Mouse (Mus musculus) liver, adult 2 months (tissue): ENCODE measurements around the gene Pld1. TPM values are rescaled to one million over a fixed set of nuclear protein-coding genes. Genes with fewer than 3 reads are reported as not detected.

Experiments
- DNase-seq: peaks from one replicate; pipeline ENCODE4 v3.0.0-alpha.2; 2011; ENCODE audit warnings: low read depth, low spot score; ENCODE audit errors: extremely low read depth
- H3K27ac ChIP-seq: fragments of 200-500 bp; replicated peaks from 2 replicates; pipeline ENCODE4 v1.5.1; 2012; ENCODE audit warnings: low read depth, mild to moderate bottlenecking, control low read depth, inconsistent platforms, low read length; ENCODE audit not compliant: insufficient read depth
- H3K27me3 ChIP-seq: fragments of 200-500 bp; 2 replicates; pipeline ENCODE4 v1.6.1; 2012; ENCODE audit warnings: mild to moderate bottlenecking, moderate library complexity, low read length, inconsistent platforms; ENCODE audit not compliant: control insufficient read depth, insufficient read depth
- H3K36me3 ChIP-seq: fragments of 200-500 bp; 2 replicates; pipeline ENCODE4 v1.6.1; 2012; ENCODE audit warnings: low read length, inconsistent platforms; ENCODE audit not compliant: control insufficient read depth, insufficient read depth
- H3K4me1 ChIP-seq: fragments of 200-500 bp; 2 replicates; pipeline ENCODE4 v1.6.1; 2011; ENCODE audit warnings: low read length; ENCODE audit not compliant: control insufficient read depth, insufficient read depth
- H3K4me3 ChIP-seq: fragments of 200-500 bp; 2 replicates; pipeline ENCODE4 v1.5.1; 2011; ENCODE audit warnings: low read depth, mild to moderate bottlenecking, control low read depth, low read length, moderate library complexity; ENCODE audit not compliant: insufficient read depth
- H3K79me2 ChIP-seq: fragments of 200-500 bp; 2 replicates; pipeline ENCODE4 v1.6.1; 2012; ENCODE audit warnings: inconsistent platforms, mild to moderate bottlenecking, low read length, moderate library complexity; ENCODE audit not compliant: control insufficient read depth, insufficient read depth
- H3K9ac ChIP-seq: fragments of 200-500 bp; 2 replicates; pipeline ENCODE4 v1.6.1; 2012; ENCODE audit warnings: low read depth, mild to moderate bottlenecking, control low read depth, inconsistent platforms, low read length
- CTCF ChIP-seq: fragments of 200-500 bp; IDR thresholded peaks from 2 replicates; pipeline ENCODE4 v1.5.1; 2011; ENCODE audit warnings: low read depth, low read length, control low read depth
- POLR2A ChIP-seq: fragments of 200-500 bp; IDR thresholded peaks from 2 replicates; pipeline ENCODE4 v1.6.1; 2011; ENCODE audit warnings: low read length, control low read depth; ENCODE audit not compliant: insufficient read depth; ENCODE audit errors: extremely low read depth
- WGBS: fragments of 180-500 bp; shearing (Covaris S2); methylation state at CpG from one replicate; pipeline ENCODE4 v1.1.7; 2018; 5-methylcytosine and 5-hydroxymethylcytosine counted together
- polyA plus RNA-seq: library from polyadenylated mRNA; depleted of rRNA; stranded (reverse); fragments of >200 nt; gene quantifications from 2 replicates; pipeline ENCODE4 v1.2.3, GENCODE M21; 2012
- total RNA-seq: library from RNA; depleted of rRNA; stranded (reverse); fragments of >200 nt; gene quantifications from 2 replicates; pipeline ENCODE4 v1.2.3, GENCODE M21; 2014

Pld1 gene
- total and polyA plus RNA-seq, 2 experiments = 1.9 to 8.4 TPM

GRCm38 (mm10) chr3:28049526-28049925 is 111.0 kb downstream of the Pld1 start:
- Histone ChIP-seq H3K27ac (no peak overlapping the region), H3K36me3 (peaks cover 16% of the 10 kb centered on the region), H3K79me2 (no peaks in the 10 kb centered on the region), H3K27me3 (no peaks in the 10 kb centered on the region), H3K9ac (no peak overlapping the region), H3K4me1 (no peaks in the 10 kb centered on the region), H3K4me3 (no peak overlapping the region)
- 43% methylated on average over 2 of the region's 2 CpGs for WGBS
- TF ChIP-seq CTCF (no peak), POLR2A (no peak)
- no peak for DNase-seq

- H3K4me1 ChIP-seq = no peaks in the 10 kb centered on the region
- TF ChIP-seq POLR2A = no peak
- no peak for TF ChIP-seq CTCF
- H3K27ac ChIP-seq = no peak overlapping the region
- H3K36me3 ChIP-seq = peaks cover 12% of the 10 kb centered on the region
- no peak for DNase-seq
- H3K79me2 ChIP-seq = no peaks in the 10 kb centered on the region
- WGBS = 96% methylated on average over 4 of the region's 4 CpGs
- no peaks in the 10 kb centered on the region for H3K27me3 ChIP-seq
- H3K9ac ChIP-seq = no peak overlapping the region
- H3K4me3 ChIP-seq = no peak overlapping the region
Measured at GRCm38 (mm10) chr3:28053076-28053475, 114.6 kb downstream of the Pld1 start.

- Histone ChIP-seq H3K4me1 (no peaks in the 10 kb centered on the region), H3K36me3 (peaks cover 7% of the 10 kb centered on the region), H3K4me3 (no peak overlapping the region), H3K79me2 (no peaks in the 10 kb centered on the region), H3K27ac (no peak overlapping the region), H3K27me3 (no peaks in the 10 kb centered on the region), H3K9ac (no peak overlapping the region)
- TF ChIP-seq CTCF = no peak
- no peak for TF ChIP-seq POLR2A
- WGBS = 83% methylated on average over 4 of the region's 4 CpGs
- no peak for DNase-seq
Measured at GRCm38 (mm10) chr3:28060713-28061112, 122.2 kb downstream of the Pld1 start.

- Histone ChIP-seq H3K4me3 (no peak overlapping the region), H3K27ac (no peak overlapping the region), H3K36me3 (peaks cover 7% of the 10 kb centered on the region), H3K27me3 (no peaks in the 10 kb centered on the region), H3K79me2 (no peaks in the 10 kb centered on the region), H3K4me1 (no peaks in the 10 kb centered on the region), H3K9ac (no peak overlapping the region)
- no peak for DNase-seq
- no peak for TF ChIP-seq CTCF
- TF ChIP-seq POLR2A = no peak
Measured at GRCm38 (mm10) chr3:28061155-28061554, 122.7 kb downstream of the Pld1 start.

- Histone ChIP-seq H3K27ac (no peak overlapping the region), H3K79me2 (no peaks in the 10 kb centered on the region), H3K36me3 (peaks cover 10% of the 10 kb centered on the region), H3K27me3 (no peaks in the 10 kb centered on the region), H3K4me3 (no peak overlapping the region), H3K4me1 (no peaks in the 10 kb centered on the region), H3K9ac (no peak overlapping the region)
- no peak for DNase-seq
- TF ChIP-seq POLR2A = no peak
- TF ChIP-seq CTCF = no peak
- 91% methylated on average over 3 of the region's 3 CpGs for WGBS
Measured at GRCm38 (mm10) chr3:28079211-28079610, 140.7 kb downstream of the Pld1 start.

- no peak overlapping the region for H3K27ac ChIP-seq
- TF ChIP-seq POLR2A = no peak
- no peak for TF ChIP-seq CTCF
- H3K27me3 ChIP-seq = no peaks in the 10 kb centered on the region
- no peak for DNase-seq
- no peaks in the 10 kb centered on the region for H3K79me2 ChIP-seq
- peaks cover 10% of the 10 kb centered on the region for H3K36me3 ChIP-seq
- no peak overlapping the region for H3K9ac ChIP-seq
- 96% methylated on average over 1 of the region's 1 CpGs for WGBS
- no peaks in the 10 kb centered on the region for H3K4me1 ChIP-seq
- H3K4me3 ChIP-seq = no peak overlapping the region
Measured at GRCm38 (mm10) chr3:28080116-28080515, 141.6 kb downstream of the Pld1 start.
